Mouse (Mus musculus) kidney, embryonic 15.5 days (tissue): ENCODE data around the gene 1700088E04Rik. TPM values are rescaled to one million over a fixed set of nuclear protein-coding genes. Genes with fewer than 3 reads are reported as not detected.

ENCODE experiments used
- ATAC-seq: fragments of 200-750 bp; cut with Nextera tagmentation; replicated peaks from 2 replicates; pipeline ENCODE4 v1.8.0; 2017; ENCODE audit warnings: moderate TSS enrichment; ENCODE audit not compliant: low FRiP score
- H3K27ac ChIP-seq: fragments of 300-500 bp; sonication (generic); 2 replicates; pipeline ENCODE4 v1.5.1; 2015; ENCODE audit warnings: mild to moderate bottlenecking, inconsistent platforms
- H3K27me3 ChIP-seq: fragments of 300-500 bp; sonication (generic); 2 replicates; pipeline ENCODE4 v1.6.1; 2015; ENCODE audit warnings: inconsistent platforms
- H3K36me3 ChIP-seq: fragments of 300-500 bp; sonication (generic); 2 replicates; pipeline ENCODE4 v1.6.1; 2015; ENCODE audit warnings: inconsistent platforms
- H3K4me1 ChIP-seq: fragments of 300-500 bp; sonication (generic); 2 replicates; pipeline ENCODE4 v1.6.1; 2015; ENCODE audit warnings: inconsistent platforms
- H3K4me2 ChIP-seq: fragments of 300-500 bp; sonication (generic); 2 replicates; pipeline ENCODE4 v1.6.1; 2015; ENCODE audit warnings: moderate library complexity, mild to moderate bottlenecking, inconsistent platforms
- H3K4me3 ChIP-seq: fragments of 300-500 bp; sonication (generic); replicated peaks from 2 replicates; pipeline ENCODE4 v1.5.1; 2015; ENCODE audit warnings: mild to moderate bottlenecking, inconsistent platforms
- H3K9ac ChIP-seq: fragments of 300-500 bp; sonication (generic); 2 replicates; pipeline ENCODE4 v1.6.1; 2015; ENCODE audit warnings: mild to moderate bottlenecking, inconsistent platforms
- H3K9me3 ChIP-seq: fragments of 300-500 bp; sonication (generic); replicated peaks from 2 replicates; pipeline ENCODE4 v1.6.1; 2016; ENCODE audit warnings: inconsistent platforms
- WGBS: fragments of 180-500 bp; shearing (Covaris S2); methylation state at CpG from one replicate; pipeline ENCODE4 v1.1.7; 2015; ENCODE audit warnings: mixed read lengths; 5-methylcytosine and 5-hydroxymethylcytosine counted together
- polyA plus RNA-seq: library from polyadenylated mRNA; unstranded; fragments of >200 nt; fragmentation: Nextera tagmentation; extraction: Ambion mirVana; gene quantifications from 2 replicates; pipeline ENCODE4 v1.2.1, GENCODE M21; 2015

1700088E04Rik gene
- polyA plus RNA-seq, result 7.7 and 10.5 TPM in 2 replicates

DNA sequence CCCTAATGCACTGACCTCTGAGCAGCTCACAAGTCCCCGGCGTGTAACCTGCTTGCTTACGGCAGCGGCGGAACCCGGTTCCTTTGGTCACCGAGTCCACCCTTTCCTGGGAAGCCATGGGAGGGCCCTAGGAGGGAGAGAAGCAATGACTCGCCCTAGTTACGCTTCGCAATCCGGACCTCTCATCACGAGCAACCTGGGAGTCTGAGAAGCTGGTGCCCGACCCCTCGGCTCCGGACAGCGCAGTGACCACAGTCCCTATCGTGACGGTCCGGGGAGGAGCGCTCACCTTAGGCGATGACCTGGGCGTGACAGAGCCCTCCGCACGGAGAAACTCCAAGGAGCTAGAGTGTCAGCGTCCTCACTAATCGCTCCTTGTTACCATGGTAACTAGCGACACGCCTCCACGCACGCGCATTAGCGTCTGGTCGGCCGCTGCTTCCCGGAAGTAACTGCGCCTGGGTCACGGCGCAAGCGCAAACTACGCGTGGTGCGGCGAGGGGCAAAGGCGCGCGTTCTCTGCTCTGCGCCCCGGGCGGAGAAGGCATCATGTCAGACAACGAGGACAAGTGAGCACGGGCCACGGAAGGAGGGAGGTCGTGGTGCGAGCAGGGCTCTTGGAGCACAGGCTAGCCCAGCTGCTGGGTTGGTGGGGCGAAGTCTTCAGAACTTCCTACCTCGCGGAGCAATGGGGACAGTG, at the start of gene 1700088E04Rik, which contains the start of gene Polr2f:
1700088E04Rik (minus strand) TSS at position 388 of the 700 bp plus-strand sequence.
Polr2f (plus strand) TSS at position 144 of the 700 bp plus-strand sequence.
- Histone ChIP-seq H3K4me3 (peak within 1 kb of the TSS; percentile 67), H3K36me3 (peaks cover 27% of the 10 kb centered on the region), H3K4me2 (peak within 1 kb of the TSS; percentile 89), H3K27me3 (no peaks in the 10 kb centered on the region; the same call in 1 of the 2 replicates), H3K27ac (peak within 1 kb of the TSS; percentile 28; the same call in 1 of the 2 replicates), H3K9ac (peak within 1 kb of the TSS; percentile 64), H3K9me3 (no peaks in the 10 kb centered on the region), H3K4me1 (peaks cover 34% of the 10 kb centered on the region)
- WGBS, result under 1% methylated on average over 57 of the region's 57 CpGs
- ATAC-seq, result peak; percentile 90

DNA sequence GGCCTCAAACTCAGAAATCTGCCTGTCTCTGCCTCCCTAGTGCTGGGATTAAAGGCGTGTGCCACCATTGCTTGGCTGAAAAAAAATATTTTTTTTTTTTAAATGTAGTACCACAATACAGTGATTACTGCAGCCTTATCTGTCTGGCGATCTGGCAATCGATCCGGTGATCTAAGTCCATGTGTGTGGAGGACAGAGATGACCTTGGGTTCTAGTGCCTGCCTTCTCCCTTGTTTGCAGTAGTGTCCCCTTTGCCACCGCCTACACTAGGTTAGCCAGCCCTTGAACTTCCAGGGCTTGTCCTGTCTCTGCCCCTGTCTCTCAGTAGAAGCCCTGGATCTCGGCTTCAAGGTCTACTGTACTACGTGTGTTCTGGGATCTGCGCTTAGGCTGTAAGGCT, 46.8 kb upstream of the 1700088E04Rik start:
- ATAC-seq, result no peak

DNA sequence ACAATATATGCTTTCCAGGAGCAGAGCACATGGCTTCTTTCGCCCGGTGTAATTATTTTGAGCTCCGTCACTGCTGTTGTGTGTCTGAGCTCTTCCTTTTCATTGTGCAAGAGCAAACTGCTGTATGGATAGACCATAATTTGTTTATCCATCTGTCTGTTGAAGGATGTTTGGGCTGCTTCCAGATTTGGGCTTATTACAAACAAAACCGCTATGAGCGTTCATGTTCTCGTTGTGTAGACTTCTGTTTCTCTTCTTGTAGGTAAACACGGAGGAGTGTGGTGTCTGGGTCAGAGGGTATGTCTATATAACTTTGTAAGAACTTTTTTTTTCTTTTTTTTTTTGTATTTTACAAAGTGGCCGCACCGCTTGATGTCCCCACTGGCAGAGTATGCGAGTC, 44.2 kb upstream of the 1700088E04Rik start:
- Histone ChIP-seq H3K27ac (no peak overlapping the region), H3K9ac (no peak overlapping the region), H3K4me2 (no peak overlapping the region), H3K36me3 (no peaks in the 10 kb centered on the region), H3K4me1 (no peaks in the 10 kb centered on the region), H3K27me3 (no peaks in the 10 kb centered on the region), H3K4me3 (no peak overlapping the region), H3K9me3 (no peaks in the 10 kb centered on the region)
- ATAC-seq, result no peak
- WGBS, result 81% methylated on average over 10 of the region's 10 CpGs

More for the DNA sequence above, 46.8 kb upstream of the 1700088E04Rik start:
- no peak overlapping the region for H3K27ac ChIP-seq
- H3K9me3 ChIP-seq, result no peaks in the 10 kb centered on the region
- no peaks in the 10 kb centered on the region for H3K27me3 ChIP-seq
- 87% methylated on average over 8 of the region's 8 CpGs for WGBS
- no peaks in the 10 kb centered on the region for H3K36me3 ChIP-seq
- peaks cover 6% of the 10 kb centered on the region for H3K4me1 ChIP-seq
- no peak overlapping the region for H3K4me2 ChIP-seq
- H3K4me3 ChIP-seq, result no peak overlapping the region
- no peak overlapping the region for H3K9ac ChIP-seq

DNA sequence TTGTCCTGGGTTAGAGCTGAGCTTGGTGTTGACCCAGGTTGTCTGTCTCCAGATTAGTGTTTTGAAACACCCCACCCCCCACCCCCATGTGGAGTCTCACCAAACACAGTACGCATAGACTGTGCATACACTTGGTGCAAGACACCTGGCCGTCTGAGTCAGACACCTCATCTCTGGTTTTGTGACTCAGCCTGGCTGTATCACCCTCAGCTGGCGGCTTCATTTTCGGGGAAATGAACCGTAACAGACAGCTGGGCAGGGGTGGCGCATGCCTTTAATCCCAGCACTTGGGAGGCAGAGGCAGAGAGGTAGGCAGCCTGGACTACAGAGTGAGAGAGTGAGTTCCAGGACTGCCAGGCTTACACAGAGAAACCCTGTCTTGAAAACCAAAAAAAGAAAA, 35.9 kb upstream of the 1700088E04Rik start:
- Histone ChIP-seq H3K4me1 (peaks cover 12% of the 10 kb centered on the region; the same call in 1 of the 2 replicates), H3K9me3 (no peaks in the 10 kb centered on the region), H3K4me2 (no peak overlapping the region), H3K27me3 (no peaks in the 10 kb centered on the region), H3K4me3 (no peak overlapping the region), H3K9ac (no peak overlapping the region), H3K36me3 (no peaks in the 10 kb centered on the region), H3K27ac (no peak overlapping the region)
- 0 out of 2 replicates have a peak, but pooled peaks have one; percentile 43 for ATAC-seq
- 35% methylated on average over 6 of the region's 6 CpGs for WGBS

DNA sequence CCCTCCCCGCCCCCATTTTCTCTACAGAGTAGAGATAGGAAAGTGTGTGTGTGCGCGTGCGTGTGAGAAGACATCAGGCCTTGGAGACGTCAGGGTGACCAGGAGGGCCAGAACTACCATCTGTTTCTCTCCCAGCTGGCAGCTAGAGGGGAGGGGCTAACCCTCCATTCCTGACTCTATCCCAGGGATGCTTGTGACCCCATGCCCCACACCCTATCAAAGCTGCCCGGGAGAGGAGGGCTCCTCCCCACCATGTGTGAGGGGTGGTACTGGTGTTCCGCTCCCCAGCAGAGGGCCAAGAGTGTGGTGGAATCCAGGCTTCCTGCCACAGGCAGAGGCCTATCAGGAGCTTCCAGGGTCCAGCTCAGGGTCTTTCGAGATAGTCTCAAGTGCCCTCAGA, 25.7 kb upstream of the 1700088E04Rik start:
- no peak for ATAC-seq
- no peaks in the 10 kb centered on the region for H3K36me3 ChIP-seq
- H3K4me2 ChIP-seq, result no peak overlapping the region
- WGBS, result 53% methylated on average over 8 of the region's 8 CpGs
- H3K27me3 ChIP-seq, result peaks cover 47% of the 10 kb centered on the region
- no peak overlapping the region for H3K4me3 ChIP-seq
- no peak overlapping the region for H3K9ac ChIP-seq
- peaks cover 19% of the 10 kb centered on the region for H3K4me1 ChIP-seq
- H3K9me3 ChIP-seq, result no peaks in the 10 kb centered on the region
- H3K27ac ChIP-seq, result no peak overlapping the region

DNA sequence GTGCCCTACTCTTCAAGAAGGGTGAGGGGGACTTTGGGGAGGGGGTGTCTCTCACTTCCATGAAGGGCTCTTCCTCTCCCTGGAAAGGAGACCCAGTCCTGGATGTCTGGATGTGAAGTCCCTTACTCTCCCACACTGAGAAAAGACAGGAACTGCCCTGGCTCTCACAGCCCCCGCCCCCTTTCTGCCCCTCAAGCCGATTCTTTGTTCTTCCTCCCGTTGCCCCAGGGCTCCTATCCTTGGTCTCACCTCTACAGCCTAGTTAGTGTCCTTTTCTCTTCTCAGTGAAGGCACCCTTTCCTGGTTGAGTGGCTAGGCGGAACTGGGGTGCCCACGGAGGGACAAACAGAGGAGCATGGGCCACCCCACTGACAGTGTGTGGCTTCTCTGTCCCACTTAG, 24.1 kb upstream of the 1700088E04Rik start, which contains the start of gene Sox10:
Sox10 (minus strand) TSS at position 101 of the 400 bp plus-strand sequence.
- Histone ChIP-seq H3K4me2 (no peak within 1 kb of the TSS), H3K4me3 (no peak within 1 kb of the TSS), H3K27me3 (peaks cover 62% of the 10 kb centered on the region), H3K9ac (no peak within 1 kb of the TSS), H3K4me1 (peaks cover 19% of the 10 kb centered on the region), H3K9me3 (no peaks in the 10 kb centered on the region), H3K27ac (no peak within 1 kb of the TSS), H3K36me3 (no peaks in the 10 kb centered on the region)
- ATAC-seq, result no peak
- 56% methylated on average over 5 of the region's 5 CpGs for WGBS

DNA sequence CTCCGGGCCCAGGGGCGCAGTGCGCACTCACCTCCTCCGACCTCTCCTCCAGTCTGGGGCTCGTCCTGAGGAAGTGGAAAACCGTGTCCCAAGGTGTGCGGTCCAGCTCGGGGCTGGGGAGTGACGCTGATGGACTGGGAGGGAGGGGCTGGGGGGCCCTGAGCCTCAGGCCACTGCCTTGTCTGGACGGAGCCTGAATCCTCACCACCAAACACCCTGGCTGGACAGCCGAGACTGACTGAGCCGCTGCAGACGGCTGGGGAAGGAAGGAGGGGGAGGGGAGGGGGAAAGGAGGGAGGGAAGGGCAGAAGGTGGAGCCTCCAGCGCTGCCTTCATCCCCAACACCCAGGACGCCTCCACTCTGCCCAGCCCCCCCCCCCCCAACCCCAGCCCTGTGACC, 23.2 kb upstream of the 1700088E04Rik start:
- WGBS, result 10% methylated on average over 15 of the region's 15 CpGs
- no peaks in the 10 kb centered on the region for H3K36me3 ChIP-seq
- H3K4me1 ChIP-seq, result peaks cover 16% of the 10 kb centered on the region
- no peak overlapping the region for H3K9ac ChIP-seq
- ATAC-seq, result no peak
- H3K27me3 ChIP-seq, result peaks cover 71% of the 10 kb centered on the region
- no peak overlapping the region for H3K4me3 ChIP-seq
- no peak overlapping the region for H3K4me2 ChIP-seq
- H3K27ac ChIP-seq, result no peak overlapping the region
- no peaks in the 10 kb centered on the region for H3K9me3 ChIP-seq

DNA sequence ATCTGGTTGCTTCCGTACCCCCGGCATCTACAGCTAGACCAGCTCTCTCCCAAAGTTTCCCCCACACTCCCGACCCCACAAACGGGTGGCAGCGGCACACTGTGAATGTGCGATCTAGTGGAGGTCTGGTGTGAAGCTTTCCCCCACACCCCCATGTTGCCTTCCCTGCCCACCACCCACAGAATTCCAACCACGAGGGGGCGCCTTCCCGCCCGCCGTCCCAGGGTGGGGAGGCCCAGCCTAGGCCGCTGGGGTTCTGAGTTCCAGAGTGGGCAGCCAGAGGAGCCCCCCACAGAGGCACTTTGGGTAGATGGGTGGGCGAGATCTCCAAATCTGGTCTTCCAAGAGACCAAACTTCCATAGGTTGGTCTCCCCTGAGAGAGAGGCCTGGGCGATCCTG, 21.8 kb upstream of the 1700088E04Rik start:
- Histone ChIP-seq H3K27ac (no peak overlapping the region), H3K4me2 (no peak overlapping the region), H3K9me3 (no peaks in the 10 kb centered on the region), H3K9ac (no peak overlapping the region), H3K27me3 (peaks cover 79% of the 10 kb centered on the region), H3K4me3 (peak overlapping the region; percentile 26; the same call in 1 of the 2 replicates), H3K36me3 (no peaks in the 10 kb centered on the region), H3K4me1 (peaks cover 14% of the 10 kb centered on the region)
- 50% methylated on average over 14 of the region's 14 CpGs for WGBS
- no peak for ATAC-seq

DNA sequence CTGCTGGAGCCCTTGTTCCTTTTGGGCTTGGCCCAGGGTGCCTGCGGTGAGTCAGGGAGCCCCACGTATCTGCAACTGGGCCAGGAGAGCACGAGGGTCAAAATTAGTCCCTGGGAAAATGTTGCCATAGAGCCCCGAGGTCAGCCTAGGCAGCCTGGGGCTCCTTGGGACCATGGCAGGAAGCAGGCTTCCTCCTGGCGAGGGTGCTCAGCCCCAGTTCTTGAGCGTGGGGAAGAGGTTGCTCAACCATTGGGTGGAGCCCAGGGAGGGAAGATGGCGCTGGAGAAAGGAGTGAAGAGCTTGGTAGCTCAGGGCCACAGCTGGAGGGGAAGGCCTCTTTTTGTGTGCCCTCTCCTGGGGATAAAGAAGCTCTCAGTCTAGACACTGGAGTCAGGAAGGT, 21.2 kb upstream of the 1700088E04Rik start:
- H3K27ac ChIP-seq, result no peak overlapping the region
- H3K4me3 ChIP-seq, result no peak overlapping the region
- no peaks in the 10 kb centered on the region for H3K36me3 ChIP-seq
- H3K9ac ChIP-seq, result no peak overlapping the region
- no peaks in the 10 kb centered on the region for H3K9me3 ChIP-seq
- no peak for ATAC-seq
- H3K4me1 ChIP-seq, result peaks cover 14% of the 10 kb centered on the region
- WGBS, result 71% methylated on average over 7 of the region's 7 CpGs
- H3K27me3 ChIP-seq, result peaks cover 82% of the 10 kb centered on the region
- no peak overlapping the region for H3K4me2 ChIP-seq

DNA sequence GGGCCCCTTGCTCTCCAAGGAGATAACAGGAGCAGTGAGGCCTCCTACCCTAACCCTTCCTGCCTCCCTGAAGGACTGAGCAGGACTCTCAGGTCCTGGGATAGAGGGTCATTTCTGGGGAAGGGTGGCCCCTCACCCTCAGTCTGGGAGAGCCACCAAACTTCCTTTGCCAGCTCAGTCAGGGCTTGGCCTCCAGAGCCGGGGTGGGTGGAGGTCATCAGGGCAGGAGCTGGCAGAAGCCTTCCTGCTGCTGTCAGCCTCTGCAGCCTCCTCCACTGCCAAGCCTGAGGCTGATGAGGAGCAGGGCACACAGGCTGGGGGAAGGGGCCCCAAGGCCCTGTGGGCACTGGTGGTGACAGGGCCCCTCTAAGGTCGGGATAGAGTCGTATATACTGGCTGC, 14.5 kb upstream of the 1700088E04Rik start:
- Histone ChIP-seq H3K9me3 (no peaks in the 10 kb centered on the region), H3K36me3 (peaks cover 28% of the 10 kb centered on the region), H3K9ac (no peak overlapping the region; the same call in 1 of the 2 replicates), H3K4me3 (no peak overlapping the region), H3K27ac (no peak overlapping the region), H3K4me2 (no peak overlapping the region), H3K27me3 (peaks cover 31% of the 10 kb centered on the region), H3K4me1 (peaks cover 6% of the 10 kb centered on the region)
- ATAC-seq, result no peak
- WGBS, result 27% methylated on average over 3 of the region's 3 CpGs

DNA sequence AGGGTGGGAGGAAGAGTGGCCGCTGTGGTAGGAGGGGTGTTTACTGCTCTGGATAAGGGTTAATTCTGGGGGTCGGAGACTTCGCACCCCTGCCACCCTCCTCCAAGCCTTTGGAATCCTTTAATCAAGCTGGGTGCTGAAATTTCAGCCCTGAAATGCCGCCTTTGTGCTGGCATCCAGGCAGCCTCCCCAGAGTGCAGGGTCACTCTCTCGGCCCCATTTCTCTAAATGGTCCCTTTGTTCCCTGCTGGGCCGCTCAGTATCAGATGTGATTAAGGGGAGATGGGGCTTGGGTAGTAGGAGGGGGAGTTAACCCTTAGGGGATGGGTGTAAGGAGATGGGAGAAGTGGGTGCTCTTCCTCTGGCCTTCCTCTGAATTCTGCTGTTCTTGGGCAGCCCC, 11.7 kb upstream of the 1700088E04Rik start:
- Histone ChIP-seq H3K9ac (no peak overlapping the region), H3K4me2 (no peak overlapping the region), H3K4me1 (peaks cover 6% of the 10 kb centered on the region), H3K27ac (no peak overlapping the region), H3K9me3 (no peaks in the 10 kb centered on the region), H3K4me3 (no peak overlapping the region), H3K36me3 (peaks cover 53% of the 10 kb centered on the region), H3K27me3 (peaks cover 10% of the 10 kb centered on the region; the same call in 1 of the 2 replicates)
- no peak for ATAC-seq
- WGBS, result 46% methylated on average over 6 of the region's 6 CpGs

DNA sequence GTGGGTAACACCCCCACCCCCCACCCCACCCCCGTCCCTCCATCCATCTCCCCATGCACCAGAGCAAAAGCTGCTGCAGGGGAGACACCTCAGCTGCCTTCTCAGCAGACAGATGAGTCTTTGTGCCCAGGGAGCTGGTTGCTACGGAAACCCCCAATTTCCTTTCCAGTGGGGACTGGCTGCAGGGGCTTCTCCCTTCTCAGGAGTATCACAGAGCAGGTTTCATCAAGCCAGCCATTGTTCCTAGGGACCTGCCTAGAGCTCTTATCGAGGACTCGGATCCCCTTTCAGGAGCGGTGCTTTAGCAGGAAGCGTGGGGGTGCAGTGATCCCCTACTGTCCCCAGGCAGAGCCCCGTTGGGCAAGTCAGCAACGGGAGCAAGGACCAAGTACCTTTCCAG, 10.8 kb upstream of the 1700088E04Rik start:
- Histone ChIP-seq H3K27ac (no peak overlapping the region), H3K4me3 (no peak overlapping the region), H3K4me2 (no peak overlapping the region), H3K4me1 (peaks cover 6% of the 10 kb centered on the region), H3K36me3 (peaks cover 61% of the 10 kb centered on the region), H3K9me3 (no peaks in the 10 kb centered on the region), H3K27me3 (peaks cover 4% of the 10 kb centered on the region; the same call in 1 of the 2 replicates), H3K9ac (no peak overlapping the region)
- ATAC-seq, result no peak
- WGBS, result 71% methylated on average over 8 of the region's 8 CpGs
